Mouse (Mus musculus) urinary bladder, postnatal 36 days (tissue): ENCODE data around the gene H2-M10.5.
"Not testable (repeated sequence)": the region's sequence is repeated elsewhere in the genome, so short reads cannot be mapped to it uniquely, and the experiment has no call there.

Experiments
- DNase-seq, 2 experiments: peaks; one replicate each; pipeline ENCODE4 v3.0.0; 2022; ENCODE audit warnings: low spot score in 2 of 2, mixed read lengths in 1 of 2

H2-M10.5 gene

GRCm38 (mm10) chr17:36772610-36773009 is at the start of gene H2-M10.5:
Gene H2-M10.5 (plus strand): TSS chr17:36772910.
- not testable (repeated sequence) for DNase-seq

GRCm38 (mm10) chr17:36726046-36726445 is 46.7 kb upstream of the H2-M10.5 start:
- DNase-seq = no peak

- DNase-seq = no peak
Observed at GRCm38 (mm10) chr17:36763816-36764215, 8.9 kb upstream of the H2-M10.5 start.

GRCm38 (mm10) chr17:36764244-36764643 is 8.5 kb upstream of the H2-M10.5 start:
- DNase-seq = not testable (repeated sequence)

GRCm38 (mm10) chr17:36765403-36765802 is 7.3 kb upstream of the H2-M10.5 start:
- not testable (repeated sequence) for DNase-seq

GRCm38 (mm10) chr17:36781533-36781932 is 8.8 kb downstream of the H2-M10.5 start:
- no peak for DNase-seq

- peak in 1 of 2 experiments; percentile 13 for DNase-seq
Observed at GRCm38 (mm10) chr17:36786483-36786886, 13.8 kb downstream of the H2-M10.5 start.

- DNase-seq = no peak
Observed at GRCm38 (mm10) chr17:36788351-36788750, 15.6 kb downstream of the H2-M10.5 start.

- DNase-seq = peak; percentile 27 to 52
Observed at GRCm38 (mm10) chr17:36788801-36789200, 16.1 kb downstream of the H2-M10.5 start.

GRCm38 (mm10) chr17:36799493-36799892 is 26.8 kb downstream of the H2-M10.5 start:
- no peak for DNase-seq

GRCm38 (mm10) chr17:36799921-36800462 is 27.3 kb downstream of the H2-M10.5 start:
- DNase-seq = not testable (repeated sequence)

- no peak for DNase-seq
Observed at GRCm38 (mm10) chr17:36811871-36812270, 39.2 kb downstream of the H2-M10.5 start, which contains the start of gene H2-M10.6. Gene H2-M10.6 (plus strand): TSS chr17:36812171.

- DNase-seq = peak; percentile 33 to 52
Observed at GRCm38 (mm10) chr17:36824005-36824404, 51.3 kb downstream of the H2-M10.5 start.

- no peak for DNase-seq
Observed at GRCm38 (mm10) chr17:36825525-36825924, 52.8 kb downstream of the H2-M10.5 start.
